Mouse (Mus musculus) liver, postnatal 0 days (tissue): ENCODE results near the gene Pole3. TPM values are rescaled to one million over a fixed set of nuclear protein-coding genes. Genes with fewer than 3 reads are reported as not detected.

ENCODE experiments used
- ATAC-seq: fragments of 200-750 bp; cut with Nextera tagmentation; 2 replicates; pipeline ENCODE4 v1.8.0; 2017; ENCODE audit warnings: mild to moderate bottlenecking, moderate library complexity
- DNase-seq: peaks from one replicate; pipeline ENCODE4 v3.0.0-alpha.2; 2016
- H3K27ac ChIP-seq: fragments of 300-500 bp; sonication (generic); 2 replicates; pipeline ENCODE4 v1.5.1; 2014; ENCODE audit warnings: antibody characterized with exemption, moderate library complexity, mild to moderate bottlenecking, low read depth
- H3K27me3 ChIP-seq: fragments of 300-500 bp; sonication (generic); 2 replicates; pipeline ENCODE4 v1.6.1; 2014; ENCODE audit warnings: low read length, control low read depth, mixed read lengths; ENCODE audit not compliant: insufficient read depth
- H3K36me3 ChIP-seq: fragments of 300-500 bp; sonication (generic); replicated peaks from 2 replicates; pipeline ENCODE4 v1.6.1; 2014; ENCODE audit warnings: mild to moderate bottlenecking, control low read depth, low read length, moderate library complexity, mixed read lengths; ENCODE audit not compliant: insufficient read depth
- H3K4me1 ChIP-seq: fragments of 300-500 bp; sonication (generic); 2 replicates; pipeline ENCODE4 v1.6.1; 2014; ENCODE audit warnings: antibody characterized with exemption, mild to moderate bottlenecking, control low read depth; ENCODE audit not compliant: insufficient read depth
- H3K4me2 ChIP-seq: fragments of 300-500 bp; sonication (generic); 2 replicates; pipeline ENCODE4 v1.6.1; 2014; ENCODE audit warnings: low read depth, mild to moderate bottlenecking, low read length, moderate library complexity, mixed read lengths
- H3K4me3 ChIP-seq: fragments of 300-500 bp; sonication (generic); 2 replicates; pipeline ENCODE4 v1.5.1; 2014; ENCODE audit warnings: low read depth, low read length
- H3K9ac ChIP-seq: fragments of 300-500 bp; sonication (generic); replicated peaks from 2 replicates; pipeline ENCODE4 v1.6.1; 2014; ENCODE audit warnings: mild to moderate bottlenecking, moderate library complexity
- H3K9me3 ChIP-seq: fragments of 300-500 bp; sonication (generic); 2 replicates; pipeline ENCODE4 v1.6.1; 2016; ENCODE audit warnings: mild to moderate bottlenecking, control low read depth, low read length, mixed read lengths
- CTCF ChIP-seq: sonication (generic); IDR thresholded peaks from 2 replicates; pipeline ENCODE4 v1.5.1; 2016; ENCODE audit warnings: antibody characterized with exemption, low read depth
- EP300 ChIP-seq: IDR thresholded peaks from 2 replicates; pipeline ENCODE4 v1.6.1; 2016; ENCODE audit warnings: antibody characterized with exemption, low read depth, mild to moderate bottlenecking
- WGBS: fragments of 180-500 bp; shearing (Covaris S2); extraction: QIAGEN DNeasy Blood & Tissue Kit; methylation state at CpG from one replicate; pipeline ENCODE4 v1.1.7; 2014; ENCODE audit not compliant: insufficient replicate concordance; 5-methylcytosine and 5-hydroxymethylcytosine counted together
- polyA plus RNA-seq: library from polyadenylated mRNA; unstranded; fragments of >200 nt; fragmentation: Nextera tagmentation; extraction: Ambion mirVana; gene quantifications from 2 replicates; pipeline ENCODE4 v1.2.1, GENCODE M21; 2015

The Pole3 gene
- polyA plus RNA-seq = 26.4 and 29.2 TPM in 2 replicates

GRCm38 (mm10) chr4:62524651-62525488 lies at the start of gene Pole3, which contains the start of gene 4933430I17Rik:
TSS of gene Pole3 (minus strand) at chr4:62525068.
TSS of gene 4933430I17Rik (plus strand) at chr4:62525369.
- peak; percentile 99 for ATAC-seq
- TF ChIP-seq EP300 = peak; percentile 86
- TF ChIP-seq CTCF = no peak
- peak within 1 kb of the TSS; percentile 81 for H3K27ac ChIP-seq
- H3K9me3 ChIP-seq = no peaks in the 10 kb centered on the region
- H3K4me1 ChIP-seq = peaks cover 12% of the 10 kb centered on the region; the same call in 1 of the 2 replicates
- peak within 1 kb of the TSS; percentile 87 for H3K4me3 ChIP-seq
- 0 out of 2 replicates have a peak, but pooled peaks cover 2% of the 10 kb centered on the region for H3K36me3 ChIP-seq
- DNase-seq = peak; percentile 97
- under 1% methylated on average over 59 of the region's 59 CpGs for WGBS
- H3K9ac ChIP-seq = peak within 1 kb of the TSS; percentile 86
- peak within 1 kb of the TSS; percentile 85 for H3K4me2 ChIP-seq
- no peaks in the 10 kb centered on the region for H3K27me3 ChIP-seq

- ATAC-seq (no peak), DNase-seq (no peak)
- Histone ChIP-seq H3K4me3 (no peak overlapping the region), H3K9ac (no peak overlapping the region), H3K9me3 (no peaks in the 10 kb centered on the region), H3K36me3 (no peaks in the 10 kb centered on the region), H3K27me3 (no peaks in the 10 kb centered on the region), H3K4me2 (no peak overlapping the region), H3K27ac (no peak overlapping the region), H3K4me1 (no peaks in the 10 kb centered on the region)
- 68% methylated on average over 5 of the region's 5 CpGs for WGBS
- no peak for TF ChIP-seq EP300
- TF ChIP-seq CTCF = no peak
These were observed 45.2 kb upstream of the Pole3 start for GRCm38 (mm10) chr4:62570029-62570428.

GRCm38 (mm10) chr4:62569603-62570002 lies 44.7 kb upstream of the Pole3 start:
- no peaks in the 10 kb centered on the region for H3K4me1 ChIP-seq

DNA sequence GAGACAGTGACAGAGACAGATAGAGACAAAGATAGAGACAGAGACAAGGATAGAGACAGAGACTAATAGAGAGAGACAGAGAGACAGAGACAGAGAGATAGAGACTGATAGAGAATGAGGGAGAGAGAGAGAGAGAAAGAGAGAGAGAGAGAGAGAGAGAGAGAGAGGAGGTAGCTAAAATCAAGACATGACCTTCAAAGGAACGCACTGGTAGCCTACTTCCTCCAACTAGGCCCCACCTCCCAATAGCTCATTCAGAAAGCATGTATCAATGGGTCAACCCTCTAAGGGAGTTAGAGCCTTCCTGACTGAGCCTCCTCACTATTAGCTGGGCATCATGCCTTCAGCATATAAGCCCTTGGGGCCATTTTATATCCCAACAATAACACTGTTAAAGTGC lies 43.5 kb upstream of the Pole3 start:
- Histone ChIP-seq H3K9ac (no peak overlapping the region), H3K27ac (no peak overlapping the region), H3K4me2 (no peak overlapping the region), H3K4me1 (no peaks in the 10 kb centered on the region), H3K36me3 (no peaks in the 10 kb centered on the region), H3K4me3 (no peak overlapping the region), H3K9me3 (no peaks in the 10 kb centered on the region), H3K27me3 (no peaks in the 10 kb centered on the region)
- ATAC-seq (no peak), DNase-seq (no peak)
- 58% methylated on average over 1 of the region's 1 CpGs for WGBS
- no peak for TF ChIP-seq EP300
- no peak for TF ChIP-seq CTCF

More at GRCm38 (mm10) chr4:62569603-62570002, 44.7 kb upstream of the Pole3 start:
- no peaks in the 10 kb centered on the region for H3K27me3 ChIP-seq
- H3K4me2 ChIP-seq = no peak overlapping the region
- TF ChIP-seq CTCF (no peak), EP300 (no peak)
- no peak overlapping the region for H3K9ac ChIP-seq
- H3K9me3 ChIP-seq = no peaks in the 10 kb centered on the region
- 88% methylated on average over 5 of the region's 5 CpGs for WGBS
- H3K4me3 ChIP-seq = no peak overlapping the region
- no peaks in the 10 kb centered on the region for H3K36me3 ChIP-seq
- no peak for ATAC-seq
- H3K27ac ChIP-seq = no peak overlapping the region
- DNase-seq = no peak

GRCm38 (mm10) chr4:62567696-62568095 lies 42.8 kb upstream of the Pole3 start:
- Histone ChIP-seq H3K9ac (no peak overlapping the region), H3K9me3 (no peaks in the 10 kb centered on the region), H3K4me3 (no peak overlapping the region), H3K27me3 (no peaks in the 10 kb centered on the region), H3K4me2 (no peak overlapping the region), H3K4me1 (no peaks in the 10 kb centered on the region), H3K27ac (no peak overlapping the region), H3K36me3 (no peaks in the 10 kb centered on the region)
- TF ChIP-seq CTCF (no peak), EP300 (no peak)
- DNase-seq (no peak), ATAC-seq (no peak)
- 81% methylated on average over 6 of the region's 6 CpGs for WGBS

DNA sequence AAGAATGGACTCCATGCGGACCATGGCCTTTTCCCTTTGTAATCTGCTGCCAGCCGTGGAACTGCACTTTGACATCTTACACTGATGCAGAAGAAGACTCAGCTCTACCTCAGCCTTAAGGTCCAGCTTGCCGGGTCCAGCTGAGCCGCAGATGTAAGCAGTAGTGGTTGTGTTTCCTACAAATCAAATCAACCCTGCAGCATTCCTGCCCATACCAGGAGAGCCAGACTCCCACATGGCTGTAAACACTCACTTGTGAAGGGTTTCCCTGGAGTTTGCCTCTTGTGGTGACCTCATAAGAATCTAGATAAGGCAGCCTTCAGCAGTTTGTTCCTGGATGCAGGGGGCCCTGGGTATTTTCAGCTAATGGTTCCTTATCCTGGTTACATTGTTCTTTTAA lies 41.7 kb upstream of the Pole3 start:
- Histone ChIP-seq H3K9ac (no peak overlapping the region), H3K4me1 (no peaks in the 10 kb centered on the region), H3K27me3 (no peaks in the 10 kb centered on the region), H3K4me3 (no peak overlapping the region), H3K4me2 (no peak overlapping the region), H3K36me3 (no peaks in the 10 kb centered on the region), H3K27ac (no peak overlapping the region), H3K9me3 (no peaks in the 10 kb centered on the region)
- no peak for DNase-seq
- 60% methylated on average over 4 of the region's 4 CpGs for whole genome bisulfite sequencing
- TF ChIP-seq CTCF (no peak), EP300 (no peak)
- no peak for ATAC-seq
